Mouse (Mus musculus) forebrain, embryonic 15.5 days (tissue): ENCODE results near the gene Slc17a8. TPM values are rescaled to one million over a fixed set of nuclear protein-coding genes. Genes with fewer than 3 reads are reported as not detected.

ENCODE experiments used
- ATAC-seq: fragments of 200-750 bp; cut with Nextera tagmentation; replicated peaks from 2 replicates; pipeline ENCODE4 v1.8.0; 2017; ENCODE audit warnings: mild to moderate bottlenecking, moderate TSS enrichment, moderate library complexity
- H3K27ac ChIP-seq: fragments of 300-500 bp; sonication (generic); replicated peaks from 2 replicates; pipeline ENCODE4 v1.5.1; 2015; ENCODE audit warnings: mild to moderate bottlenecking, inconsistent platforms
- H3K27me3 ChIP-seq: fragments of 300-500 bp; sonication (generic); 2 replicates; pipeline ENCODE4 v1.6.1; 2015; ENCODE audit warnings: inconsistent platforms
- H3K36me3 ChIP-seq: fragments of 300-500 bp; sonication (generic); 2 replicates; pipeline ENCODE4 v1.6.1; 2015; ENCODE audit warnings: mild to moderate bottlenecking, inconsistent platforms
- H3K4me1 ChIP-seq: fragments of 300-500 bp; sonication (generic); 2 replicates; pipeline ENCODE4 v1.6.1; 2015; ENCODE audit warnings: inconsistent platforms
- H3K4me2 ChIP-seq: fragments of 300-500 bp; sonication (generic); replicated peaks from 2 replicates; pipeline ENCODE4 v1.6.1; 2015; ENCODE audit warnings: mild to moderate bottlenecking, inconsistent platforms
- H3K4me3 ChIP-seq: fragments of 300-500 bp; sonication (generic); 2 replicates; pipeline ENCODE4 v1.5.1; 2015; ENCODE audit warnings: mild to moderate bottlenecking, inconsistent platforms
- H3K9ac ChIP-seq: fragments of 300-500 bp; sonication (generic); replicated peaks from 2 replicates; pipeline ENCODE4 v1.6.1; 2015; ENCODE audit warnings: mild to moderate bottlenecking, inconsistent platforms
- H3K9me3 ChIP-seq: fragments of 300-500 bp; sonication (generic); 2 replicates; pipeline ENCODE4 v1.6.1; 2016; ENCODE audit warnings: inconsistent platforms
- WGBS: fragments of 180-500 bp; shearing (Covaris S2); methylation state at CpG from one replicate; pipeline ENCODE4 v1.1.7; 2015; ENCODE audit warnings: mixed read lengths; 5-methylcytosine and 5-hydroxymethylcytosine counted together
- polyA plus RNA-seq: library from polyadenylated mRNA; unstranded; fragments of >200 nt; fragmentation: Nextera tagmentation; extraction: Ambion mirVana; gene quantifications from 2 replicates; pipeline ENCODE4 v1.2.1, GENCODE M21; 2015

Gene Slc17a8
- polyA plus RNA-seq, 1 experiment from 2014 or later, result 0.38 TPM

GRCm38 (mm10) chr10:89551657-89552056 is 69.4 kb downstream of the Slc17a8 start:
- H3K27ac ChIP-seq, result peak overlapping the region; percentile 54
- ATAC-seq, result no peak

DNA sequence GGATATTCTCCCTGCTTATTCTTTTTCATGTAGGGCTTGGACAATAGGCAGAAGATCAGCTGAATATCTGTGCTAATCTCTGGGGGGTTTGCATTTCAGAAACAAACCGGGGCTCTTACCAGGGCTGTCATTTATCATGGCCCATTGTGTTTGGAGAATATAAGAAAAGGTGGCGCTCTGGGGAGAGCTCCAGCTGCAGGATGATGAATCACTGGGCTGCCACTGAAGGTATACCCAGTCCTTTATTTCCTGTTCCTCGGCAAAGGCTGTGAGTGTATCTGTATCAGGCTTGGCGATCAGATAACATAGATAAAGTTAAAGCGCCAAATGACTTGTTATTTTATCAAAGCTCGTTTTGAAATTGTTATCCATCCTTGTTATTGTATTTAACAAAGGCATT is 73.0 kb downstream of the Slc17a8 start:
- no peaks in the 10 kb centered on the region for H3K36me3 ChIP-seq
- 59% methylated on average over 6 of the region's 6 CpGs for WGBS
- no peak for ATAC-seq
- H3K4me2 ChIP-seq, result no peak overlapping the region
- H3K27me3 ChIP-seq, result no peaks in the 10 kb centered on the region
- no peaks in the 10 kb centered on the region for H3K9me3 ChIP-seq
- H3K27ac ChIP-seq, result no peak overlapping the region
- no peak overlapping the region for H3K4me3 ChIP-seq
- H3K9ac ChIP-seq, result no peak overlapping the region
- H3K4me1 ChIP-seq, result peaks cover 9% of the 10 kb centered on the region

More at GRCm38 (mm10) chr10:89551657-89552056, 69.4 kb downstream of the Slc17a8 start:
- Histone ChIP-seq H3K4me2 (no peak overlapping the region), H3K27me3 (no peaks in the 10 kb centered on the region), H3K9ac (no peak overlapping the region), H3K36me3 (no peaks in the 10 kb centered on the region), H3K4me3 (no peak overlapping the region), H3K9me3 (no peaks in the 10 kb centered on the region), H3K4me1 (peaks cover 9% of the 10 kb centered on the region)
- WGBS, result 68% methylated on average over 4 of the region's 4 CpGs

DNA sequence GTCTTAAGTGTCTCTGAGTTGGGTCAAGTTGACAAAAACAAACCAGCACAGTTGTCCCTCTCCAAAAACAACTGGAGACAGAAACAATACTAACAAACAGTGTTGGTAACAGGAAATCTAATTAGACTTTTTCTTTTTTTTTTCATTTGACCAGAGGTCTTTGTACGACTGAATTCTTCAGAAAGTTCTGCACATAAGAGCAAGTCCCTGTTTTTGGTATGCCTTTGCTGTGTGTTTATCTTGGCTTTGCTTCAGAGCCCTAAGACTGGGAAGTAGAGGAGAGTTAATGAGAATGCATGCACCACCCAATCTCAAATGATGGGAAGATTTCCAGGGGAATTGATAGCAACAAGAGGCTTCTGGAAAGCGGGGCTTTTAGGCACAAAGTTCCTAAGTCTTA is 74.1 kb downstream of the Slc17a8 start:
- 75% methylated on average over 2 of the region's 2 CpGs for WGBS
- Histone ChIP-seq H3K4me2 (no peak overlapping the region), H3K27me3 (no peaks in the 10 kb centered on the region), H3K36me3 (no peaks in the 10 kb centered on the region), H3K4me3 (no peak overlapping the region), H3K9ac (no peak overlapping the region), H3K9me3 (no peaks in the 10 kb centered on the region), H3K4me1 (peaks cover 8% of the 10 kb centered on the region), H3K27ac (no peak overlapping the region)
- no peak for ATAC-seq

DNA sequence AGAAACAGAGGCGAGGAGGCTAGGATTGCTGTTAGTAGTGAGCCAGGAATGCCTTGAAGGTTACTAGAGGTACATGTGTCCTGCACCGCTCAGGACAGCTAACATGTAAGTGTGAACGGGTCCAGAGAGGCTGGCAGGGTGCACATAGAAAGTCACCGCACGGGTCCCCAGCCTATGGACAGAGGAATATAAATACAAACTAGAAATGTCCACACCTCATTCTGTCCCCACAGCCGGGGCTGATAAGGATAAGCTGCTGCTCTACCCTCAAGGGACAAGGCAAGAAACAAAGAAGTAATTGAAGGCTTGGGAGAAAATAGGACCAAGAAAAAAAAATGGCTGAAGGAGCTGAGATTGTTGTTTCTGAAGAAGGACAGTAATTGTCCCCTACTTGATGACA is 77.2 kb downstream of the Slc17a8 start:
- H3K4me3 ChIP-seq, result no peak overlapping the region
- H3K9me3 ChIP-seq, result no peaks in the 10 kb centered on the region; the same call in 1 of the 2 replicates
- no peaks in the 10 kb centered on the region for H3K27me3 ChIP-seq
- no peak overlapping the region for H3K9ac ChIP-seq
- WGBS, result 65% methylated on average over 6 of the region's 6 CpGs
- no peak overlapping the region for H3K4me2 ChIP-seq
- H3K27ac ChIP-seq, result no peak overlapping the region
- H3K4me1 ChIP-seq, result no peaks in the 10 kb centered on the region
- no peaks in the 10 kb centered on the region for H3K36me3 ChIP-seq
- ATAC-seq, result no peak

DNA sequence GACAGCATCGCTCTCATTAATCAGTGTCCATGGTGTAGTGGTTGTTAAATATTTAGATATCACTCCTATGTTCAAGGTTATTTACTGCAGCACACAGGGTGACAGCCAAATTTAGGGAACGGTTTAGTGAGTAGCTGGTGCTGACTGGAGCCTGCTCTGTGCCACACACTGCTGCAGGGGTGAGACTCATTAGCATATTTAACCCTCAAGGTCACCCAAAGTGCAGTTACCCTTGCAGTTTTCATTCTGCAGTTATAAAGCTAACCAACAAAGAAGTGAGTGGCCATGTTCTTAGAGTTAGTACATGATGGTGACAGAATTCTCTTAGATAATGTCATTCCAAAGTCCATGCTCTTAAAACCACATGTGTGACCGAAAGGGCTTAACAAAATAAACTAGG is 78.7 kb downstream of the Slc17a8 start:
- H3K27ac ChIP-seq, result no peak overlapping the region
- H3K9me3 ChIP-seq, result no peaks in the 10 kb centered on the region; the same call in 1 of the 2 replicates
- no peaks in the 10 kb centered on the region for H3K4me1 ChIP-seq
- WGBS, result 91% methylated on average over 3 of the region's 3 CpGs
- no peak overlapping the region for H3K9ac ChIP-seq
- H3K36me3 ChIP-seq, result no peaks in the 10 kb centered on the region
- no peak for ATAC-seq
- H3K4me3 ChIP-seq, result no peak overlapping the region
- no peaks in the 10 kb centered on the region for H3K27me3 ChIP-seq
- no peak overlapping the region for H3K4me2 ChIP-seq

DNA sequence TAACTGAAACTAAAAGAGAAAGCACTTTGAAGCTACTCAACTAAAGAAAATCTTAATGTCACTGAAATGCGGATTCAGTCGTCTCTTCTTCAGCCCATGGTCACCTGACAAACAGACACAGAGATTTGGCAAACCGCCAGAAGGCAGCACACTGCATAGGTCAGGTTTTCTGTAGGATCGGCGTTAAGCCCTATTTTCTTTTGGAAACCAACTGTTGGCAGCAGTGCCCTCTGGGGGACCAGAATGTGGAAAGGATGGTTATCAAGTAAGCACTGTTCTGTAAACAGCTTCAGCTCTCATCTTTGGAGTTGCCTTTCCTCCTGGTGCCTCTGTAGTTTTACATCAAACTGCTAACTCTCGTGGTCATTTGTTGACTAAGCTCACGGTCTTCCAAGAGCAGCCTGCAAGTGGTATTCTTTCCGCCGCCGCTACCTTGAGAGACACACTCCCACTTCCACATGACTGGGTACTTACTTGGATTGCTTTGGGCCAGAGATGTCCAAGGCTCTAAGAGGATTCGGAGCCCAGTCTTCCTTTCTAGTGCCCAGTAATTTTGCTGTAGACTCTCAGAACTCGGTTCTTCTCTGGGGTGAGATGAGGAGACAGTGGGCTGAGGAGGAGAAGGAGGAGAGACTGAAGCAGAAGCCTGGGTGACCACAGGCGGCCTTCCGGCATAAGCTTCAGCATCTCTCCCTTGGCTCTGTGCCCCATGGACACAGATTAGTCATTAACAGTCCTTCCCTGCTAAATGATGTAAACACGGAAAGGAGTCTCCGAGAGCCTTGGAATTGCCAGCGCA is 87.9 kb downstream of the Slc17a8 start, which contains the start of gene Nr1h4:
TSS of gene Nr1h4 (minus strand) at position 657 of the 799 bp plus-strand sequence.
- Histone ChIP-seq H3K27ac (no peak within 1 kb of the TSS), H3K27me3 (no peaks in the 10 kb centered on the region), H3K4me1 (peaks cover 6% of the 10 kb centered on the region; the same call in 1 of the 2 replicates), H3K9ac (no peak within 1 kb of the TSS), H3K4me2 (no peak within 1 kb of the TSS), H3K4me3 (no peak within 1 kb of the TSS), H3K9me3 (no peaks in the 10 kb centered on the region), H3K36me3 (no peaks in the 10 kb centered on the region)
- ATAC-seq, result no peak
- 62% methylated on average over 17 of the region's 17 CpGs for WGBS

DNA sequence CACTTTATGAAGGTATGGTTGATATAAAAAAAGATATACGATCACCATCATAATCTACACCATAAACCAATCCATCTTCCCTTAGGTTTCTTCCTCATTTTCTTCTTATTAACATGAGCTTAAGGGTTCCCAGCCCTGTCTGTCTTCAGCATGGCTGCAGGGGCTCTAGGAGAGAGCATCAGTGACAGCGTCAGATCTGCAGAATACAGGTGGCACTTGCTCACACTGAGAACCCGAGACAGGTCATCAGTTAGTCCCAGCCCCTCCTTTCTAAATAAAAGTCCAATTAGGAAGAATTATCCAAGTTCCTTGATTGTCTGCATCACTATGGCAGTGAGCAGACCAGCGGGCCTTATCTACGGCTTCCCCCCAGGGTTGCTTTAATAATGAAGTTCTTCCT is 88.6 kb downstream of the Slc17a8 start:
- H3K27me3 ChIP-seq, result no peaks in the 10 kb centered on the region
- no peak overlapping the region for H3K27ac ChIP-seq
- no peaks in the 10 kb centered on the region for H3K9me3 ChIP-seq
- no peaks in the 10 kb centered on the region for H3K36me3 ChIP-seq
- no peak overlapping the region for H3K9ac ChIP-seq
- no peak for ATAC-seq
- peaks cover 6% of the 10 kb centered on the region; the same call in 1 of the 2 replicates for H3K4me1 ChIP-seq
- H3K4me3 ChIP-seq, result no peak overlapping the region
- WGBS, result 66% methylated on average over 5 of the region's 5 CpGs
- no peak overlapping the region for H3K4me2 ChIP-seq

DNA sequence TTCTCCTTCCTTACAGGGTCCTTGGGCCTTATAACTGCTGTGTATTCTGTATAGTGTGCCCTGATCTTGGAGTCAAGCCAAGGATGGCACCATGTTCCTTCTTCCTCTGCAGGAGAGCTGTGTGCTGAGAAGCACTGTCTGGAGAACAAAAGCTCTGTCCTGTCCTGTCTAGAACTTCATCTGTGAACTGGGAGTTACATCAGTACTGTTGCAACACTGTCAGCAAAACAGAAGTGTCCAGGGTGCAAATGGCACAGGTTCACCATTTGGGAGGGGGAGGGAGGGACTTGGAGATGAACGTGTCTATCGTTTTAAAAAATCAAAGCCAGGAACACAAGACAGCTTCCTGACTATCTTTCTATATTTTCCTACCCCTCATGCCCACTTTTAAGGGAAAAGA is 89.1 kb downstream of the Slc17a8 start:
- H3K9me3 ChIP-seq, result no peaks in the 10 kb centered on the region
- WGBS, result 72% methylated on average over 2 of the region's 2 CpGs
- H3K4me3 ChIP-seq, result no peak overlapping the region
- H3K27ac ChIP-seq, result no peak overlapping the region
- H3K4me2 ChIP-seq, result no peak overlapping the region
- H3K4me1 ChIP-seq, result peaks cover 6% of the 10 kb centered on the region; the same call in 1 of the 2 replicates
- no peaks in the 10 kb centered on the region for H3K36me3 ChIP-seq
- no peak for ATAC-seq
- H3K27me3 ChIP-seq, result no peaks in the 10 kb centered on the region
- no peak overlapping the region for H3K9ac ChIP-seq

GRCm38 (mm10) chr10:89531194-89531634 is 89.8 kb downstream of the Slc17a8 start:
- Histone ChIP-seq H3K27me3 (no peaks in the 10 kb centered on the region), H3K27ac (no peak overlapping the region), H3K9ac (no peak overlapping the region), H3K4me1 (peaks cover 6% of the 10 kb centered on the region; the same call in 1 of the 2 replicates), H3K4me3 (no peak overlapping the region), H3K9me3 (no peaks in the 10 kb centered on the region), H3K4me2 (no peak overlapping the region), H3K36me3 (no peaks in the 10 kb centered on the region)
- peak; percentile 46; the same call in 1 of the 2 replicates for ATAC-seq
- 22% methylated on average over 5 of the region's 5 CpGs for WGBS

DNA sequence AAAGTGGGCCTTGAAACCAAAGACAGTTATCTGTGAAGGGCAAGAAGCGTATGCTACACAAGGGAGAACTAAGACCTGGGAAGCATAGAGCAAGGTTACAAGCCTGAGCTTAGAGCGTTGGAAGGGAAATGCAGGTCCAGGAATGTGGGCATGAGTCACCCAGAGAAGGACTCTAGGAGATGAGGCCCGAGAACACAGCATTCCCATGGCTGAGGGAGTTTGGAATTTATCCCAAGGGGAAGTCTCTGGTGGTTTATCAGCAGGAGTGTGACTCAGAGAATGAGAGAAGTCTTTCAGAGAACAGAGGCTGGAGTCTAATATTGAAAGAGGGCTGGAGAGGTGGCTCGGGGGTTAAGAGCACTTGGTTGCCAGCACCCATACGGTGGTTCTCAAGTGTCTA is 94.0 kb downstream of the Slc17a8 start:
- H3K27ac ChIP-seq, result no peak overlapping the region
- H3K27me3 ChIP-seq, result no peaks in the 10 kb centered on the region
- H3K9ac ChIP-seq, result no peak overlapping the region
- no peaks in the 10 kb centered on the region for H3K36me3 ChIP-seq
- no peaks in the 10 kb centered on the region for H3K9me3 ChIP-seq
- H3K4me1 ChIP-seq, result peaks cover 6% of the 10 kb centered on the region; the same call in 1 of the 2 replicates
- 86% methylated on average over 5 of the region's 5 CpGs for WGBS
- H3K4me2 ChIP-seq, result no peak overlapping the region
- ATAC-seq, result no peak
- H3K4me3 ChIP-seq, result no peak overlapping the region

GRCm38 (mm10) chr10:89525823-89526222 is 95.2 kb downstream of the Slc17a8 start:
- no peak overlapping the region for H3K4me3 ChIP-seq
- no peak overlapping the region for H3K9ac ChIP-seq
- no peak overlapping the region for H3K4me2 ChIP-seq
- no peak for ATAC-seq
- no peaks in the 10 kb centered on the region for H3K9me3 ChIP-seq
- H3K27ac ChIP-seq, result no peak overlapping the region
- no peaks in the 10 kb centered on the region for H3K4me1 ChIP-seq
- no peaks in the 10 kb centered on the region for H3K36me3 ChIP-seq
- H3K27me3 ChIP-seq, result no peaks in the 10 kb centered on the region
- 12% methylated on average over 2 of the region's 2 CpGs for WGBS
